Mouse (Mus musculus) retina, postnatal 1 day (tissue): ENCODE results near the gene Ube2cbp.
A peak's percentile ranks its signal among the peaks of the same experiment; 100 is the strongest.

Experiments used
- DNase-seq: peaks from one replicate; pipeline ENCODE4 v3.0.0-alpha.2; 2012

The Ube2cbp gene

GRCm38 (mm10) chr9:86464151-86465105 is at the start of gene Ube2cbp:
TSS of gene Ube2cbp (minus strand) at chr9:86464950.
- peak; percentile 91 for DNase-seq

- no peak for DNase-seq
Observed at GRCm38 (mm10) chr9:86514390-86514789, 49.6 kb upstream of the Ube2cbp start.

- DNase-seq: peak; percentile 6
Observed at GRCm38 (mm10) chr9:86513733-86514132, 49.0 kb upstream of the Ube2cbp start.

- no peak for DNase-seq
Observed at GRCm38 (mm10) chr9:86507437-86507836, 42.7 kb upstream of the Ube2cbp start.

GRCm38 (mm10) chr9:86499083-86499482 is 34.3 kb upstream of the Ube2cbp start:
- DNase-seq: no peak

GRCm38 (mm10) chr9:86496261-86496660 is 31.5 kb upstream of the Ube2cbp start:
- no peak for DNase-seq

GRCm38 (mm10) chr9:86491740-86492139 is 27.0 kb upstream of the Ube2cbp start:
- DNase-seq: no peak

GRCm38 (mm10) chr9:86482236-86482635 is 17.5 kb upstream of the Ube2cbp start:
- DNase-seq: no peak

GRCm38 (mm10) chr9:86478414-86479093 is 13.8 kb upstream of the Ube2cbp start:
- DNase-seq: no peak

- DNase-seq: no peak
Observed at GRCm38 (mm10) chr9:86476763-86477162, 12.0 kb upstream of the Ube2cbp start.

- DNase-seq: no peak
Observed at GRCm38 (mm10) chr9:86475956-86476355, 11.2 kb upstream of the Ube2cbp start.

- DNase-seq: peak; percentile 94
Observed at GRCm38 (mm10) chr9:86466990-86467870, 2.5 kb upstream of the Ube2cbp start, which contains the start of gene Dop1a. TSS of gene Dop1a (plus strand) at chr9:86467154.

- no peak for DNase-seq
Observed at GRCm38 (mm10) chr9:86453626-86454025, 11.1 kb downstream of the Ube2cbp start.

- DNase-seq: peak; percentile 79
Observed at GRCm38 (mm10) chr9:86451617-86452016, 13.1 kb downstream of the Ube2cbp start.

GRCm38 (mm10) chr9:86451094-86451493 is 13.7 kb downstream of the Ube2cbp start:
- DNase-seq: peak; percentile 19

GRCm38 (mm10) chr9:86449581-86449980 is 15.2 kb downstream of the Ube2cbp start:
- peak; percentile 84 for DNase-seq

GRCm38 (mm10) chr9:86447431-86447830 is 17.3 kb downstream of the Ube2cbp start:
- no peak for DNase-seq

GRCm38 (mm10) chr9:86446847-86447246 is 17.9 kb downstream of the Ube2cbp start:
- no peak for DNase-seq

- DNase-seq: no peak
Observed at GRCm38 (mm10) chr9:86442248-86442647, 22.5 kb downstream of the Ube2cbp start.

GRCm38 (mm10) chr9:86438337-86439009 is 26.3 kb downstream of the Ube2cbp start:
- DNase-seq: no peak

- DNase-seq: no peak
Observed at GRCm38 (mm10) chr9:86436608-86437007, 28.1 kb downstream of the Ube2cbp start.

GRCm38 (mm10) chr9:86435510-86435909 is 29.2 kb downstream of the Ube2cbp start:
- DNase-seq: no peak
